Mouse (Mus musculus) heart, adult 2 months (tissue): Measurements from ENCODE around the gene Apom.

ENCODE experiments used
- CTCF ChIP-seq: fragments of 200-600 bp; IDR thresholded peaks from 2 replicates; pipeline ENCODE4 v1.8.1; 2022; ENCODE audit warnings: antibody characterized with exemption, mild to moderate bottlenecking, moderate library complexity
- EP300 ChIP-seq: fragments of 200-500 bp; IDR thresholded peaks from 2 replicates; pipeline ENCODE4 v1.6.1; 2011; ENCODE audit warnings: low read depth, low read length, control low read depth; ENCODE audit not compliant: insufficient read depth
- POLR2A ChIP-seq: fragments of 200-500 bp; IDR thresholded peaks from 2 replicates; pipeline ENCODE4 v1.6.1; 2011; ENCODE audit warnings: mild to moderate bottlenecking, low read depth, low read length, control low read depth; ENCODE audit not compliant: insufficient read depth

DNA sequence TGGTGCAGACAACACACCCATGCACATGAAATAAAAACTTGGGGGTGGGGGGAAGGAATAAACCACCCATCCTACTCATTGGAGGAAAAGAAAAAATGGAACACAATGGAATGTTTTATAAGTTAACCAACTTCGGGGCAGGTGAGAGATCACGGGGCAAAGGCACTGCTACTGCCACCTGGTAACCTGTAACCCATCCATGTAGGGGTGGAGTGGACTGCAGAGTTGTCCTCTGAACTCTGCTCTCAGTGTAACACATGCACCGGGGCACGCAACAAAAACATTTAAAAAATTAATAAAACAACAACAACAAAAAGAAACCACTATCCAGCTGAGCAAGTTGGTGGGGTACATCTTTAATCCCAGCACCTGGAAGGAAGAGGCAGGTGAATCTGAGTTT lies 20.3 kb upstream of the Apom start:
- TF ChIP-seq CTCF (no peak), EP300 (no peak), POLR2A (no peak)
